Mouse (Mus musculus) splenic B cell, adult 2 months (primary cell): ENCODE data around the gene Meis1.

Source experiments
- DNase-seq: peaks from one replicate; pipeline ENCODE4 v3.0.0-alpha.2; 2011; ENCODE audit warnings: low read depth, low spot score
- H3K27me3 ChIP-seq: 2 replicates; pipeline ENCODE4 v1.6.1; 2012; ENCODE audit warnings: mild to moderate bottlenecking, low read length, moderate library complexity, mixed read lengths; ENCODE audit not compliant: control insufficient read depth, poor library complexity, insufficient read depth, severe bottlenecking
- H3K36me3 ChIP-seq: 2 replicates; pipeline ENCODE4 v1.6.1; 2012; ENCODE audit warnings: mild to moderate bottlenecking, low read length, moderate library complexity, mixed read lengths; ENCODE audit not compliant: control insufficient read depth, poor library complexity, insufficient read depth, severe bottlenecking

Gene Meis1

DNA sequence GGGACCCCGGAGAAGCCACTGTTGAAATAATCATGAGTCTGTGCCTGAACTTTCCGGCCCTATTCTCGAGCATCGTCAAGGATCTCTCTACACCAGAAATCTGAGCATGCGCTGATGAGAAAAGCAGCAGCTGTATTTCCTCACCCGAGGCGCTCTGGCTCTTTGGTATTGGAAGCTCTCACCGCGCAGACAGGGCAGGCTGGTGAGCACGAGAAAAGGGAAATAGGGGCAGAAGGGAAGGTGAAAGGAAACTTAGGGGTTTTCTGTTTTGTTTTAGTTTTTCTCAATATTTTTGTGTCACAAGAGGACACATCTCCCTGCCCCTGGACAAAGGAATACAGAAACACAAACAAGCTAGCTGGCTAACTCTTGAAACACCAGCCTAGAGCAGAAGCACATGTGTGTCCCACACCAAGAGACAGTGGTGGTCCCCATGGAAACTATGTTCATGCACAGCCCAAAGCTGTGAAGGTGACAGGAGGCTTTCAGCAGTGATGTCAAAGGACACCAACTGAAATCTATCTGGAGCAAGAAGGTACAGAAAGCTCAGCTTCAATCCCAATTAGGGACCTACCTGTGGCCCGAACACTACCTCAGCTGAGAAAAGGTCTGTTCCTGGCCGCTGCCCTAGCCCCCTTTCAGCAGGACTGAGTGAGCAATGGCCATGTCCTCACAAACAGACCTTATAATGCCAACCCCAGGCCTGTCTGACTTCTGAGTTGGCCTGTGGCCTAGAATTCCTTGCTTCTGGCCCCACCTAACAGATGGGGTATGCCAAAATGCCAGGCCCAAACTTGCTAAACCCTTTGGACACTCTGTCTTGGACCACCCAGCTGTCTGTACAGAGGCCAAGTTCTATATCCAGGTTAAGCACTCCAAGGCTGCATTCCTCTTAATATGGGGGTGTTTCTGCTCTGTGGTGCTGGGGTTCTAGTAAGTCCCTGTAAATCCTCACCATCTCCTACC, 60.7 kb downstream of the Meis1 start:
- no peaks in the 10 kb centered on the region for H3K36me3 ChIP-seq
- DNase-seq = peak; percentile 3
- H3K27me3 ChIP-seq = no peaks in the 10 kb centered on the region

DNA sequence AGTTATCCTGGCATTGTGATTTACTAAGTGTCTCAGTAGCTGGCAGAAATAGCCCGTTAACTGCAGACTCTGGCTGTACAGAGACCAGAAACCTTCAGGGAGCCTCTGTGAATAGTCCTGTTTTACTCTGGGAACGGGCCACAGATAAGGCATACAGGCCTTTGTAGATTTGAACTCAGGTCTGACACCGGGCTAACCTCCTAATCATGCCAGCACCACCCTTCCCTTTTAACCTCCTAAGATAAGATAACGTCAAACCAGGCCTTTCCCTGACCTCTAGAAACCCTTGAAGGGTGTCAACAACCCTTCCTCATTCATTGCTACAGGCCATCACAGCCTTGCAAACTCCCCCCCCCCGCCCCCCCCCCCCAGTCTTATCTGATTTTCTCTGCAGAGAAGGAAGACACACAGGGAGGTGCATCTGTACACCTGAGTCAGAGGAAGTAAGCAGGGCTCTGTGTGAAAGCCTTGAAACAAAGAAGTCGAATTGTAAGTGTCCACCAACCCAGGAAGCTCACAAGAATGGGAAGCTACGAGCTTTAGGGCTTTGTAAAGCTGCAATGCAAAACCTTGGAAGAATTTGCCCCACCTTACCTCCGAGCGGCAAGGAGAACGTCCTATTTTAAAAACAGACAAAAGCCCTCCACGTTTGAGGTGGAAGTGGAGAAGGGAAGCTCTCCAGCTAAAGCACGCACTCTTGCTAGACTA, 61.5 kb downstream of the Meis1 start:
- no peaks in the 10 kb centered on the region for H3K27me3 ChIP-seq
- H3K36me3 ChIP-seq = no peaks in the 10 kb centered on the region
- no peak for DNase-seq

DNA sequence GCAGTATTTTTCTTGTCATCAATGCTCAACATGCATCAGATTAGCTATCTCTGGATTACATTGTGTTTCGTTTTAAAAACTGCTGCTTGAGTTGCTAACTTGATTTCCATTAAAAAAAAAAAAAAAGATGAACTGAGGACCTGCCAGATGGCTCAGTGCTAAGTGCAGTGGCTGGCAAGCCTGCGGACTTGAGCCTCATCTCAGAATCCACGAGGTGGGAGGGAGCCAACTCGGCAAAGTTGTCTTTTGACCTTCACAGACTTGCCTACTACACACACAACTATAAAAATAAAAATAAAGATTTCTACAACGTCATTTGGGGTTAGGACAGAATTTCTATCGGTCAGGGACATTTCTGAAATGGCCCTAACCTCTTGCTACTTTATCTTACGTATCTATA, 62.8 kb downstream of the Meis1 start:
- DNase-seq = no peak
- H3K36me3 ChIP-seq = no peaks in the 10 kb centered on the region
- H3K27me3 ChIP-seq = no peaks in the 10 kb centered on the region

DNA sequence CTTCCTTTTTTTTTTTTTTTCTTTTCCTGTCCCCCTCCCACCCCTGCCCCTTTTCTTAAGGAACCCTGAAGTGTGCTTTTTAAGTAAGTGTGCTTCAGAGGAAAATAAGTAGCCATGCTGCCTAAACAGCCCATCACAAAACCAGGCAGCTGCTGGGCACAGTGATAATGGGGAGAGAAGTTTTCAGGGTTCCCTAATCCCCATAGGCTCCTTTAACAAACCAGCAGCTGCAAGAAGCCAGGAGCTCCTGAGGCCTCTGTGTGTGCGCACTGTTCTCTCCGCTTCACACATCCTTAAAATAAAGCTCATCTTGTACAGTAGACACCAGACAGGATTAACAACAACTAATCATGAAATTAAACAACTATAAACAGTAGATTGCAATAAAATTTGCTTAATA, 63.9 kb downstream of the Meis1 start:
- DNase-seq = no peak

DNA sequence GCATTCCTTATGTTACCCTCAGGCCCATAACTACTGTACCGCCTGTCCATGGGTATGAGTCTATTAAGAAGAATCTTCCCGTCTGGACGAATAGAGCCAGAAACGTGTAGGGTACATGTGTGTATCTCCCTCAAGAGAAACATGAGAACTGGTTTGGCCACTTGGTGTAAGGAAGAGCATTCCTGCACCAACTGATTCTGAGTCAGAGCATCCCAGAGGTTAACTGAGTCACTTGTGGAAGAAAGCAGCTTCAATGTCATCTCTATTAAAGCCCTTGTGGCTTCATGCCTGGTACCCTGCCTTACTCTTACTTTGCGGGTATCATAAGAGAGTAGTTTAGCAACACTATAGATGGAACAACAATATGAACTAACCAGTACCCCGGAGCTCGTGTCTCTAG, 64.9 kb downstream of the Meis1 start:
- Histone ChIP-seq H3K27me3 (no peaks in the 10 kb centered on the region), H3K36me3 (no peaks in the 10 kb centered on the region)
- no peak for DNase-seq

More for the DNA sequence above, 63.9 kb downstream of the Meis1 start:
- no peaks in the 10 kb centered on the region for H3K36me3 ChIP-seq
- H3K27me3 ChIP-seq = no peaks in the 10 kb centered on the region

DNA sequence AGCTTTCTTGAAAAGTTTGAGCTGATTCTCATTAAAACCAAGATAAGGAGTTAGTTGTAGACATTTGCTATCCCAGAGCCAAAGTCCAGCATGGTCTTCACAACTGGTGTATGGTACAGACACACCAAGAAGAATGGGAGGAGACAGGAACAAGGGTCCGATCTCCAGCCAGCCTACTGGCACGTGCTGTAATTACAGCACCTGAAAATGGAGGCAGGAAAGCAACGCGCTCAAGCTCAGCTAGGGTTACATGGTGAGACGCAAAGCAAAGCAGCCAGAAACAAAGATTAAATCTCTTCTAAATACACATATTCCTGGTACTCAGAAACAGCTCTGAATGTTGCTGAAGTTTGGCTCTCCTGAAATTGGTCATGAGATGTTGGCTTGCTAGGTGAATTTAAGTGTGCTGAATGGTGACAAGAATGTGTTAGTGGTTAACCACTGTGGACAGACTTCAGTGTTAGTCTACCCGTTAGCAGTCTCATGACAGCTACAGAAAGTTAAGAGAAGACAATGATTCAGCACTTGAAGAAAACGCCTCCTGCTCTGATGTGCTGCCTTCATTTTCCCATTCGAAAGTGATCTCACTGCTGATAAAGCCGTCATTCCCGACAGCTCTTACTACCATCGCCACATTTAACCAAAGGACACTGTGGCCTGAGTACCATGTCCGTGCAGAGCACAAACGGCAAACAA, 70.0 kb downstream of the Meis1 start:
- H3K36me3 ChIP-seq = no peaks in the 10 kb centered on the region
- DNase-seq = no peak
- H3K27me3 ChIP-seq = no peaks in the 10 kb centered on the region

DNA sequence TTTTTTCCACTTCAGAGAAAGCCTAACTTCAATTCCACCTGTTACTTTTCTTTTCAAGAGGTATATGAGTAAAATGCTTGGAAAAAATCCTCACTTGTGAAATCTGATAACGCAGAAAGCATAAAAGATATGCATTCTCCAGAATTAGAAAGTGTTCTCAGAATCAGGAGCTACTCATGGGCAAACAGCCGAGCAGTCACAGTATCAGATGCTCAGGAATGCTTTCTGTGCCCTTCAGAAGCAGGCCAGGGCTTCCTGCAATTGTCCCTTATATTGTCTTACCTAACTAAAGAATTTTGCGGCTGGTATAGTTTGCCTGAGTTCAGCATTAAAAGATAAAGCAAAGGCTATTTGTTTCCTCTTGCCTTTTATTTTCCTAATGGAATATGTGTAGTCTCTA, 71.4 kb downstream of the Meis1 start:
- H3K36me3 ChIP-seq = no peaks in the 10 kb centered on the region
- no peak for DNase-seq

DNA sequence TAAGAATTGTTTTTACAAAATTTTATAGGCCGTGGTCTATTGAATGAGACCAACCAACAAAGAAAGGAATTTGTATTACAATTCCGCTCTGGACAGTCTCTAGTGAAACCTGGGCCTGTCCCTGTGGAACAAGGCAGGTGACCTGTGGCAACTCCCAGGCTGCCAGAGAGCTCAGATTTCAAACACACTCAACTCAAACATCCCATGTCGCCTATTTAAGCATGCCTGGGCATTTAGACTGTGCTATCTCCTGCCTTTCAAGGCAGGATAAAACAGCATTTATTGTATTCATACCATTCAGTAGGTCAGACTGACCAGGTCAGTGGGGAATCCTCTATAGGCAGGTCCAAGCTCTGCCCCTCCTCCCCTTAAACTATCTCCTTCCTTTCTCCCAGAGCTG, 73.0 kb downstream of the Meis1 start:
- H3K36me3 ChIP-seq = no peaks in the 10 kb centered on the region
- no peak for DNase-seq
- H3K27me3 ChIP-seq = no peaks in the 10 kb centered on the region

More for the DNA sequence above, 71.4 kb downstream of the Meis1 start:
- no peaks in the 10 kb centered on the region for H3K27me3 ChIP-seq

DNA sequence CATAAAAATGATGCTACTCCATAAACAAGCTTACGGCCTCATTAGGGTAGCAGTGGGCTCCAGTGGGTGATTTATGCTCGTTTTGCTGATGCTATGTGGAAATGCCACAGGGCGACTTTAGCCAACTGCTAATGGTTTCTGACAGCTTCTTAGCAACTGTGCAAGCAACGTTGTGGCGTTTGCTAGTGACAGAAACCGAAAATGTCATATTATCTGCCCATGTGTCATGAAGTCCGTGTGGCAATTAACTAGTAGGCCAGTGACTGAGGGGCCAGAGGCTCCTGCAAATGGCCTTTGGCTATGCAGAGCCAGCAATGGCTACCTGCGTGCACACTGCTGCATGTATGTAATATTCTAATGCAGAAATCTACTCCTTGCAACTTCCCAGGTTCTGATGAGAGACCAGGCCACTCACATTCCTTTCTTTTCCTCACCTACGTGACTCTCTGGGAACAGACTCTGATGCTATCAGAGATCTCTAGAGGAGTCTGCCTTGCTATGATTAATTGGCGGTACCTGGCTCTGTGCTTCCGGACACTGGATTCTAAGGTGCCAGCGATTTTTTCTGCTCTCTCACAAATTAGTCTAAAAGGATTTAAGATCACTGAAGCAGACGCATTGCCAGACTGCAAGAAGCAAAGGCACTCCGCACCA, 73.7 kb downstream of the Meis1 start:
- H3K27me3 ChIP-seq = no peaks in the 10 kb centered on the region
- H3K36me3 ChIP-seq = no peaks in the 10 kb centered on the region
- DNase-seq = no peak

DNA sequence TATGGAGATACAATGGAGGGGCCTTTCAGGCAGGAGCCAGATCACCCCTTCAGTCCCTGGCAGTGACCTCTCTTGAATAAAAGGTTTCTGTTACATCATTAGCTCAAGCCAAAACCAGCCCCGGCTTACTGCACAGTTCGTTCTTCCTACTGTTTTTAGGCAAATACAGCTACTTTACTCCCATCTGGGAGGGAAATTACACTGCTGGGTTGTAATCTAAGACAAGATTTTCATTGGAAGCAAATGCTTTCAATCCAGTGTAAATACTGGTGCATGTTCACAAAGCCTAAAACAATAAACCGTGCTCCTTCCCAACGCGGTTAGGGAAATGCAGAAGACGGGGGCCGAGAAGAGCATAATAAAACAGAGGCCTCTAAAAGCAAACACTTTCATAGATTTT, 74.6 kb downstream of the Meis1 start:
- H3K27me3 ChIP-seq = no peaks in the 10 kb centered on the region
- no peaks in the 10 kb centered on the region for H3K36me3 ChIP-seq
- DNase-seq = no peak

DNA sequence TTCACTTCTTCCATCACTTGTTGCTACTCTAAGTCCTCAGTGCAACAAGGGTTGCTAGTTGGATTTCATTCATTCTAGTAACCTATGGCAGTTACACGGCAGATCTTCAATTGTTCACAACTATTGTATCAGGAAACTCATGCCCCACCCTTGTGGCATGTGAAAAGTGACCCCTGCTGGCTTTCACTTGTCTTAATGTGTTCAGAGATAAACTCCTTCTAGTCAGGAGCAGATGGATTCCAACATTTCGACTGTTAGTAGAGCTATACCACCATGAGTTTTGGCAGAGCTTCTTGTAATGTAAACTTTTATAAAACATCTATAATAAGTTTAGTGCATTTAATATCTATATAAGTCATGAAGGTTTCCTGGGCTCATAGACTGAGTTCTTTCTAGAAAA, 75.8 kb downstream of the Meis1 start:
- H3K27me3 ChIP-seq = no peaks in the 10 kb centered on the region
- no peaks in the 10 kb centered on the region for H3K36me3 ChIP-seq
- DNase-seq = no peak

DNA sequence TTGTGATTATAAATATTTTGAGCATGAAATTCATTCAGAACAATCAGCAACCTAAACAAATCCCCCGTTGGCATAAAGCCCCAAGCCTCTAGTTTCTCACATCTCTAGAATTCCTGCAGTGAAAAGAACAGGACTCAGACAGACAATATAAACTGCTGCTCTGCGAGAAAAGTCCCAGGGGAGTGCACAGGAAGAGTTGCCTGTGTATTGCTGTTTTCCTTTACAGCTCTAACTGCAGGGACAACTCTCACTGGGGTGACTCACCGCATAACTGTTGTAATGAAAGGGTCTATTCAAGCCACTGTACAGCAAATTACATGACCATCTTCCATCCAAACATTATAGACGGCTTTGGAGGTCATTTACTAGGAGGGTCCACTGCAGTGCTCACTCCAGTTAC, 77.9 kb downstream of the Meis1 start:
- DNase-seq = no peak
- no peaks in the 10 kb centered on the region for H3K36me3 ChIP-seq
- H3K27me3 ChIP-seq = no peaks in the 10 kb centered on the region

DNA sequence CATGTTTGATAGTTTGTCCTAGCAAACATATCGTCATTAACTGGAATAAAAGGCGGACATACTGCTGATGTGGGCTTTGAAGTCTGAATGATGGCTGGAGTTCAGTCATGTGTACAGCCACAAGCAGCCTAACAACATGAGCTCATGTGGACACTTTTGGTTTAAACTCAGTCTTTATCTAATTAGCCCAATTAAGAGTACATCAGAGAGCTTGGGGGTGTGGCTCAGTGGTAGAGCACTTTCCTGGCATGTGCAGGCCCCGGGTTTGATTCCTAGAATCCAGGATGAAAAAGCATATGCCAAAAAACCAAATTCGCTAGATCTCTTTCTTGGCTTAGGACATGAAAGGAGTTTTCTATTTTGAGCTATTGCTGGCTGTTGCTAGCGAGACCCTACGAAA, 83.9 kb downstream of the Meis1 start:
- DNase-seq = no peak
- Histone ChIP-seq H3K27me3 (no peaks in the 10 kb centered on the region), H3K36me3 (no peaks in the 10 kb centered on the region)

DNA sequence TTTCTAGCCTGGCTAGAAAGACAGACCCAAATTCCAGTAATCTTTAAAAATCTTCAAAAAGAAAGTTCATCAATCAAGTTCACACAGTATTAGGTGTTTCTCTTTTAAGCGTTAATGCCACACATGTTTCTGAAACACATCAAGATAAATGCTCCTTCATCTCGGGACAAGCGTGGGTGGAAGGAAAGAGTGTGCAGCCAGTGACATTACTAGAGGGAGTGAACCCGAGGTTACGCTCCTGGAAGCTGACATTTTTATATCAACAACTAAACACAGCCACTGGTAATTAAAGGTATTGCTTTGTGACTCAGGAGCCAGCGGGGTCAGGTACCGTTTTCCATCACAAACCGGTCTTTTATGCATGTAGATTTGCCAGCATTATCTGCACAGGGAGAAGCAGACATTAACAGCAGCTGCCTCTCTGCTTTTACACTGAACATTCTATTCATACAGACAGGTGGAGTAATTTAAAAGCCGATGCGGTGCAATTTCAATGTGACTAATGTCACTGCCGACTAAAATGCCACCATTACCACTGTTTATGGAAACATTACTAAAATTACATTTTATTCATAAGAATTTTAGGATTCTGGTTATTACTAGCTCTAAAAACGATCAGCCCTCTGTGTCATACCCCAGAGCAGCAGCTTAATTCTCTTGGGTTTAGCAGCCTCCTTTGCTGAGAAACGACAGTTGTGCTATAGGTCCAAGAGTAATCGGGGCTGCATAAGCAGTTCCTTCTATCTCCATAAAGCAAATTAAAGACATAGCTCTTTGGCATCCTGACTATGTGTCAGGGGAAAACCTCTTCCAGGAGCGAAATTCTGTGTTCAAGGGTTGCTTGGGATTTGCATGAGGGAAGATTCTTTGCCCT, 87.5 kb downstream of the Meis1 start:
- H3K27me3 ChIP-seq = no peaks in the 10 kb centered on the region
- no peak for DNase-seq
- no peaks in the 10 kb centered on the region for H3K36me3 ChIP-seq
